Mouse (Mus musculus): ENCODE results near the gene Gm6377. TPM values are rescaled to one million over a fixed set of nuclear protein-coding genes. Genes with fewer than 3 reads are reported as not detected.
A peak's percentile ranks its signal among the peaks of the same experiment; 100 is the strongest.

The Gm6377 gene
- total RNA-seq (2014; rRNA removed) (1.3 and 1.5 TPM in 2 replicates), polyA plus RNA-seq (2012; rRNA removed) (0.05 TPM in 1 of 2 replicates, not detected in the other)

DNA sequence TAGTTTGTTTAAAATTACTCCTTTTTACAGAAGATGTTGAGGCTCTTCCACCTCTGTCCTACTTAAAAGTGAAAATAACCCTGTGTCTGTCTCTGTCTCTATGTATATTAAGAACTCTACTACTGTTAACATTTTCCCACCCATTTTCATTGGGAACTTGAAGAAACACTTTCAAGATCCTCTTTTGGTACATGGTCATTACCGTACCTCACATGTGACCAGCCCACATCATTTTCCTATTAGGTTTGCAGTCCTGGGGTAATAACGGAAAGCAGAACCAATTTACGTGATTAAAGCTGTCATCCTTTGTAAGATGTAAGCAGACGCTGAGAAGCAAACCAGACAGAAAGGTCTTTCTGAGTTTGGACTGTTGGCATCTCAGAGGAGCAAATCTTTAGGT is at the start of gene Gm6377:
Gm6377 (plus strand) TSS at position 289 of the 400 bp plus-strand sequence.
- WGBS: 85% methylated on average over 4 of the region's 4 CpGs
- no peak for TF ChIP-seq POLR2A (IDR thresholded peaks at IDR 0.05; ENCODE audit: extremely low read depth, insufficient read depth, low read length)
- no peak for TF ChIP-seq CTCF (IDR thresholded peaks at IDR 0.05; ENCODE audit: low read depth, low read length)
- no peak within 1 kb of the TSS for H3K4me3 ChIP-seq (ENCODE audit: insufficient read depth, low read depth, low read length)
- H3K27ac ChIP-seq (replicated peaks; ENCODE audit: insufficient read depth, low read depth, low read length): no peak within 1 kb of the TSS
- H3K9ac ChIP-seq (ENCODE audit: low read depth, low read length): no peak within 1 kb of the TSS
- H3K4me1 ChIP-seq (ENCODE audit: control insufficient read depth, insufficient read depth, low read length): no peaks in the 10 kb centered on the region
- no peaks in the 10 kb centered on the region for H3K36me3 ChIP-seq (ENCODE audit: control insufficient read depth, insufficient read depth, low read length)
- H3K79me2 ChIP-seq (ENCODE audit: control insufficient read depth, insufficient read depth, low read length): no peaks in the 10 kb centered on the region
- H3K27me3 ChIP-seq (ENCODE audit: control insufficient read depth, insufficient read depth, low read length): no peaks in the 10 kb centered on the region
- DNase-seq (ENCODE audit: extremely low read depth, low read depth, low spot score): peak; percentile 29

DNA sequence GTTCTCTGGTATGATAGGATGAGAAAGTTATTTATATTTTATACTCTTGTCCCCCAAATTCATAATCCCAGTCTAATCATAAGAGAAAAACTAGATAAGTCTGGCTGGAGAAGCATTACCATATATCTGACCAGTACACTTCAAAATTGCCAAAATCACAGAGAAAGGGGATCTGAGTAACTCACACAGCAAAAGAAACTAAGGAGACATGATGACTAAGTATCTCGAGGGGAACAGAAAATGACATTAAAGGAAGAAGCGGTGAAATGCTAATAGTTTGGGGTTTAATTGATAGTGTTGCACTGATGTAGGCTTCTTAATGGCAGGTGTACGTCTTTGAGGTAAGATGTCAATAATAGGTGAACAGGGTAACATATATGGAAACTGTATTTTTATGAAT is 49.4 kb upstream of the Gm6377 start:
- Histone ChIP-seq H3K4me3 (ENCODE audit: insufficient read depth, low read depth, low read length) (no peak overlapping the region), H3K79me2 (ENCODE audit: control insufficient read depth, insufficient read depth, low read length) (peaks cover 6% of the 10 kb centered on the region; the same call in 1 of the 2 replicates), H3K4me1 (ENCODE audit: control insufficient read depth, insufficient read depth, low read length) (peaks cover 6% of the 10 kb centered on the region), H3K27ac (replicated peaks; ENCODE audit: insufficient read depth, low read depth, low read length) (no peak overlapping the region), H3K36me3 (ENCODE audit: control insufficient read depth, insufficient read depth, low read length) (no peaks in the 10 kb centered on the region; the same call in 1 of the 2 replicates), H3K9ac (ENCODE audit: low read depth, low read length) (no peak overlapping the region), H3K27me3 (ENCODE audit: control insufficient read depth, insufficient read depth, low read length) (no peaks in the 10 kb centered on the region)
- TF ChIP-seq POLR2A (IDR thresholded peaks at IDR 0.05; ENCODE audit: extremely low read depth, insufficient read depth, low read length) (no peak), CTCF (IDR thresholded peaks at IDR 0.05; ENCODE audit: low read depth, low read length) (no peak)
- DNase-seq (ENCODE audit: extremely low read depth, low read depth, low spot score): no peak
- WGBS: 87% methylated on average over 3 of the region's 3 CpGs

DNA sequence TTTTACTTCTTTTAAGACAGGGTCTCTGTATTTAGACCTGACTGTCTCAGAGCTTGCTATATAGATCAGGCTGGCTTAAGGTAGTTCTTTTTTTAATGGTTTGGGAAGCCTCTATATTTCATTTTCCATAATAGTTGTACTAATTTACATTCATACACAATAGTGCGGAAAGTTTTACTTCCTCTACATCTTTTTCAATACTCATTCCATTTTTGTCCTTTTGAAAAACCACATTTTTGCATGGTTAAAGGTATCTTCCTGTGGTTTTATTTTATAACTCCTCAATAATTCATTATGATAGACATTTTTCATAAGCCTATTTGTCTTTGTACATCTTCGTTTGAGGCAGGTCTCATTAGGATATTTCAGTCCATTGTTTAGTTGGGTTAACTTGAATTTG is 45.3 kb upstream of the Gm6377 start:
- H3K79me2 ChIP-seq (ENCODE audit: control insufficient read depth, insufficient read depth, low read length): peaks cover 3% of the 10 kb centered on the region; the same call in 1 of the 2 replicates
- WGBS: 99% methylated on average over 2 of the region's 2 CpGs
- no peak overlapping the region for H3K4me3 ChIP-seq (ENCODE audit: insufficient read depth, low read depth, low read length)
- H3K27ac ChIP-seq (replicated peaks; ENCODE audit: insufficient read depth, low read depth, low read length): no peak overlapping the region
- H3K4me1 ChIP-seq (ENCODE audit: control insufficient read depth, insufficient read depth, low read length): peaks cover 3% of the 10 kb centered on the region
- no peaks in the 10 kb centered on the region for H3K27me3 ChIP-seq (ENCODE audit: control insufficient read depth, insufficient read depth, low read length)
- H3K36me3 ChIP-seq (ENCODE audit: control insufficient read depth, insufficient read depth, low read length): no peaks in the 10 kb centered on the region; the same call in 1 of the 2 replicates
- TF ChIP-seq CTCF (IDR thresholded peaks at IDR 0.05; ENCODE audit: low read depth, low read length) (no peak), POLR2A (IDR thresholded peaks at IDR 0.05; ENCODE audit: extremely low read depth, insufficient read depth, low read length) (no peak)
- no peak for DNase-seq (ENCODE audit: extremely low read depth, low read depth, low spot score)
- no peak overlapping the region for H3K9ac ChIP-seq (ENCODE audit: low read depth, low read length)

DNA sequence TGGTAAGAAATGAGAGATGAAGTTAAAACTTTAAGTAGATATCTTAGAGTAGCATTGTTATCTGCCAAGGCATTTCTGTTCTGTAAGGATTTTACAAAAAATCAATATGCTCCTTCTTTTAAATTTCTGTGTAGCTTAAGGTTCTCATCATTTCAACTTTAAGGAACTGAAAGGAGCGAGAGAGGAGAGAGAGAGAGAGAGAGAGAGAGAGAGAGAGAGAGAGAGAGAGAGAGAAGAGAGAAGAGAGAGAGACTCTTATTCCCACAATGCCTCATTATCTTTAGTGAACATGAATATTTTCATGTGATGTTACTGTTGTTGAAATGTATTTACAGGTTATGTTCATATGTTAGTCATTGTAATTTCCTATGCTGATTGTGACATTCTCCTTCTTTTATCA is 36.2 kb upstream of the Gm6377 start:
- WGBS: 83% methylated on average over 1 of the region's 1 CpGs
- TF ChIP-seq POLR2A (IDR thresholded peaks at IDR 0.05; ENCODE audit: extremely low read depth, insufficient read depth, low read length) (no peak), CTCF (IDR thresholded peaks at IDR 0.05; ENCODE audit: low read depth, low read length) (no peak)
- no peak overlapping the region for H3K27ac ChIP-seq (replicated peaks; ENCODE audit: insufficient read depth, low read depth, low read length)

GRCm38 (mm10) chrX:109160901-109161300 is 35.7 kb upstream of the Gm6377 start:
- TF ChIP-seq POLR2A (IDR thresholded peaks at IDR 0.05; ENCODE audit: extremely low read depth, insufficient read depth, low read length) (no peak), CTCF (IDR thresholded peaks at IDR 0.05; ENCODE audit: low read depth, low read length) (no peak)
- H3K27ac ChIP-seq (replicated peaks; ENCODE audit: insufficient read depth, low read depth, low read length): no peak overlapping the region
- no peaks in the 10 kb centered on the region for H3K4me1 ChIP-seq (ENCODE audit: control insufficient read depth, insufficient read depth, low read length)
- WGBS: 15% methylated on average over 4 of the region's 4 CpGs
- no peak overlapping the region for H3K9ac ChIP-seq (ENCODE audit: low read depth, low read length)
- H3K4me3 ChIP-seq (ENCODE audit: insufficient read depth, low read depth, low read length): peak overlapping the region; percentile 11; the same call in 1 of the 2 replicates
- no peaks in the 10 kb centered on the region for H3K79me2 ChIP-seq (ENCODE audit: control insufficient read depth, insufficient read depth, low read length)
- DNase-seq (ENCODE audit: extremely low read depth, low read depth, low spot score): peak; percentile 82
- no peaks in the 10 kb centered on the region for H3K27me3 ChIP-seq (ENCODE audit: control insufficient read depth, insufficient read depth, low read length)
- H3K36me3 ChIP-seq (ENCODE audit: control insufficient read depth, insufficient read depth, low read length): no peaks in the 10 kb centered on the region

More for the DNA sequence above, 36.2 kb upstream of the Gm6377 start:
- Histone ChIP-seq H3K4me3 (ENCODE audit: insufficient read depth, low read depth, low read length) (no peak overlapping the region), H3K36me3 (ENCODE audit: control insufficient read depth, insufficient read depth, low read length) (no peaks in the 10 kb centered on the region), H3K27me3 (ENCODE audit: control insufficient read depth, insufficient read depth, low read length) (no peaks in the 10 kb centered on the region), H3K9ac (ENCODE audit: low read depth, low read length) (no peak overlapping the region), H3K79me2 (ENCODE audit: control insufficient read depth, insufficient read depth, low read length) (no peaks in the 10 kb centered on the region), H3K4me1 (ENCODE audit: control insufficient read depth, insufficient read depth, low read length) (no peaks in the 10 kb centered on the region)
- no peak for DNase-seq (ENCODE audit: extremely low read depth, low read depth, low spot score)

GRCm38 (mm10) chrX:109175038-109175437 is 21.5 kb upstream of the Gm6377 start:
- WGBS: 86% methylated on average over 2 of the region's 2 CpGs
- H3K79me2 ChIP-seq (ENCODE audit: control insufficient read depth, insufficient read depth, low read length): no peaks in the 10 kb centered on the region
- TF ChIP-seq POLR2A (IDR thresholded peaks at IDR 0.05; ENCODE audit: extremely low read depth, insufficient read depth, low read length): no peak
- no peak for TF ChIP-seq CTCF (IDR thresholded peaks at IDR 0.05; ENCODE audit: low read depth, low read length)
- no peak overlapping the region for H3K27ac ChIP-seq (replicated peaks; ENCODE audit: insufficient read depth, low read depth, low read length)
- H3K4me3 ChIP-seq (ENCODE audit: insufficient read depth, low read depth, low read length): no peak overlapping the region
- no peak for DNase-seq (ENCODE audit: extremely low read depth, low read depth, low spot score)
- H3K9ac ChIP-seq (ENCODE audit: low read depth, low read length): no peak overlapping the region
- no peaks in the 10 kb centered on the region for H3K4me1 ChIP-seq (ENCODE audit: control insufficient read depth, insufficient read depth, low read length)
- H3K27me3 ChIP-seq (ENCODE audit: control insufficient read depth, insufficient read depth, low read length): no peaks in the 10 kb centered on the region
- H3K36me3 ChIP-seq (ENCODE audit: control insufficient read depth, insufficient read depth, low read length): no peaks in the 10 kb centered on the region
